Mouse (Mus musculus) kidney, adult 2 months (tissue): Measurements from ENCODE around the gene Madcam1.

ENCODE experiments used
- CTCF ChIP-seq: fragments of 200-500 bp; conservative IDR thresholded peaks from 2 replicates; pipeline ENCODE4 v1.5.1; 2011; ENCODE audit warnings: low read depth, mild to moderate bottlenecking, control low read depth, low read length, moderate library complexity, mixed read lengths; ENCODE audit not compliant: insufficient read depth, insufficient read length
- POLR2A ChIP-seq: fragments of 200-500 bp; IDR thresholded peaks from one replicate; pipeline ENCODE4 v1.6.1; 2011; ENCODE audit warnings: low read depth, low read length, control low read depth

- TF ChIP-seq CTCF (no peak), POLR2A (no peak)
These were observed 18.2 kb downstream of the Madcam1 start for GRCm38 (mm10) chr10:79682551-79682915.
